Mouse (Mus musculus) heart, postnatal 0 days (tissue): ENCODE results near the gene Meis2. TPM values are rescaled to one million over a fixed set of nuclear protein-coding genes. Genes with fewer than 3 reads are reported as not detected.

Source experiments
- ATAC-seq: fragments of 200-750 bp; cut with Nextera tagmentation; 2 replicates; pipeline ENCODE4 v1.8.0; 2017; ENCODE audit warnings: low read depth, moderate number of reproducible peaks, moderate library complexity; ENCODE audit not compliant: insufficient read depth
- DNase-seq: peaks from one replicate; pipeline ENCODE4 v3.0.0-alpha.2; 2016; ENCODE audit warnings: low spot score
- H3K27ac ChIP-seq: fragments of 300-500 bp; sonication (generic); 2 replicates; pipeline ENCODE4 v1.5.1; 2014; ENCODE audit warnings: low read depth, mild to moderate bottlenecking
- H3K27me3 ChIP-seq: fragments of 300-500 bp; sonication (generic); 2 replicates; pipeline ENCODE4 v1.6.1; 2014; ENCODE audit warnings: low read length, mixed read lengths; ENCODE audit not compliant: control insufficient read depth, insufficient read depth
- H3K36me3 ChIP-seq: fragments of 300-500 bp; sonication (generic); replicated peaks from 2 replicates; pipeline ENCODE4 v1.6.1; 2014; ENCODE audit warnings: low read length, mixed read lengths; ENCODE audit not compliant: control insufficient read depth, insufficient read depth
- H3K4me1 ChIP-seq: fragments of 300-500 bp; sonication (generic); 2 replicates; pipeline ENCODE4 v1.6.1; 2014; ENCODE audit warnings: antibody characterized with exemption; ENCODE audit not compliant: control insufficient read depth, insufficient read depth
- H3K4me2 ChIP-seq: fragments of 300-500 bp; sonication (generic); 2 replicates; pipeline ENCODE4 v1.6.1; 2014; ENCODE audit warnings: low read depth, mild to moderate bottlenecking, low read length, moderate library complexity
- H3K4me3 ChIP-seq: fragments of 300-500 bp; sonication (generic); 2 replicates; pipeline ENCODE4 v1.5.1; 2014; ENCODE audit warnings: low read depth, low read length
- H3K9ac ChIP-seq: fragments of 300-500 bp; sonication (generic); replicated peaks from 2 replicates; pipeline ENCODE4 v1.6.1; 2014; ENCODE audit warnings: low read depth, low read length, mixed read lengths
- H3K9me3 ChIP-seq: fragments of 300-500 bp; sonication (generic); replicated peaks from 2 replicates; pipeline ENCODE4 v1.6.1; 2016; ENCODE audit warnings: low read length; ENCODE audit not compliant: control insufficient read depth
- CTCF ChIP-seq: IDR thresholded peaks from 2 replicates; pipeline ENCODE4 v1.5.1; 2016; ENCODE audit warnings: antibody characterized with exemption, control low read depth, low read depth
- EP300 ChIP-seq: IDR thresholded peaks from 2 replicates; pipeline ENCODE4 v1.6.1; 2016; ENCODE audit warnings: antibody characterized with exemption, low read depth
- WGBS: fragments of 180-500 bp; shearing (Covaris S2); extraction: QIAGEN DNeasy Blood & Tissue Kit; methylation state at CpG from one replicate; pipeline ENCODE4 v1.1.7; 2014; 5-methylcytosine and 5-hydroxymethylcytosine counted together
- polyA plus RNA-seq: library from polyadenylated mRNA; unstranded; fragments of >200 nt; fragmentation: Nextera tagmentation; extraction: Ambion mirVana; gene quantifications from 2 replicates; pipeline ENCODE4 v1.2.1, GENCODE M21; 2015
- total RNA-seq: library from RNA; depleted of rRNA; stranded (reverse); fragments of >200 nt; gene quantifications from 2 replicates; pipeline ENCODE4 v1.2.3, GENCODE M21; 2014; ENCODE audit warnings: low replicate concordance

Meis2 gene
- total and polyA plus RNA-seq, 2 experiments from 2014 or later = 15.4 to 42.2 TPM

DNA sequence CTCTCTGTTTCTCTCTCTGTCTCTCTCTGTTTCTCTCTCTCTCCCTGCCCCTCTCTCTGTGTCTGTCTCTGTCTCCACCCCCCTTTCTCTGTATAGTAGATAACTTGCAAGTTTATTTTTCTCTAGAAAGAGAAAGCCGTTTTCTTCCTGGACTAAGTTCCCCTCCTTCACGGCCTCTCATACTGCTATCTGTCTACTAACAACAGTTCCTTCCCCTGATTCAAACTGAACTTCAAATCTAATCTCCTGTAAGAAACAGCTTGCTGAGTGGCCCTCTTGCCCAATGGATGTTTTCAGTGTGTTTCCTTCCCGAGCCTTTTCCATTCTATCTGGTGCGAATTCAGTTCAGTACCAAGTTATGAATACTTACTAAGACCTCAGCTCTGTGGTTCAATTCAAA is 155.4 kb downstream of the Meis2 start:
- no peak for TF ChIP-seq CTCF
- TF ChIP-seq EP300 = no peak
- Histone ChIP-seq H3K4me3 (no peak overlapping the region), H3K4me1 (peaks cover 11% of the 10 kb centered on the region; the same call in 1 of the 2 replicates), H3K9ac (no peak overlapping the region), H3K9me3 (no peaks in the 10 kb centered on the region), H3K27ac (no peak overlapping the region), H3K27me3 (no peaks in the 10 kb centered on the region), H3K36me3 (no peaks in the 10 kb centered on the region), H3K4me2 (no peak overlapping the region)
- DNase-seq = no peak
- 43% methylated on average over 4 of the region's 4 CpGs for WGBS
- ATAC-seq = no peak

DNA sequence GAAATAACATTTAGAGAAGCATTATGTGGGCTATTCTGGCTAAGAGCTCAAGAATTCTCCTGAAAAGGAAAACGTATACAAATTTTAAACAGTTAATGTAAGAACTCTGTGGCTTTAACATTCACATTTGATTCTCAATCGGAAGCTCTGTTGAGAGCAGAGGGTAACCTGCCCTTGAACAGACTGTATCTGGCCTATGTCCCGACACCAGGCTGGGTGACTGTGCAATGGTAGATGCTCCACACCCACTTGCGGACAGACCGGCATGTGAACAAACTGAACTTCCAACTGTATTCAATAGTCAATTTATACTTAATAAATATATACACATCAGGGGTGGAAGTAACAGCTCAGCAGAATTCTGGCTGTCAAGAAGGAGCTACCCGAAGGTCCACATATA is 164.6 kb downstream of the Meis2 start:
- Histone ChIP-seq H3K9ac (no peak overlapping the region), H3K27me3 (no peaks in the 10 kb centered on the region), H3K4me3 (no peak overlapping the region), H3K27ac (peak overlapping the region; percentile 40), H3K4me1 (peaks cover 22% of the 10 kb centered on the region), H3K9me3 (no peaks in the 10 kb centered on the region), H3K36me3 (no peaks in the 10 kb centered on the region), H3K4me2 (no peak overlapping the region)
- ATAC-seq = peak; percentile 78
- 46% methylated on average over 6 of the region's 6 CpGs for WGBS
- TF ChIP-seq CTCF (no peak), EP300 (no peak)
- DNase-seq = no peak

DNA sequence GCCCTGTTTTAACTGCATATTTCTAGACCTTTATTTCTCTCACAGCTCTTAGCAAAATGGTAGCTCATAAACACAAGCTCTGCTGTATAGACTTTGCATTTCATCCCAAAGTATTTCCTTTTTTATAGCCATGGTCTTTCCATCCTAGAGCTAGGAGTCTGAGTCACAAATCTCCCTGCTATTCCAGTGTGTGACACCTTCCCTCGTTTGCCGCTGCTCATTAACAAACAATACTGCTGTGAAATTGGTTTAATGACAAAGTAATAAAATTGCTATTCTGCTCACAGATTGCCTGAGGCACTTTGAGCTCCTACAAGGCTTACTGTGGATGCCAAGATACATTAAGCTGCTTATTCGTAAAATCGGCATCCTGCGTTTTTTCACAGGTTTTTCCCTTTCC is 168.1 kb downstream of the Meis2 start:
- no peak for DNase-seq
- Histone ChIP-seq H3K27ac (no peak overlapping the region), H3K9ac (no peak overlapping the region), H3K4me2 (no peak overlapping the region), H3K9me3 (no peaks in the 10 kb centered on the region), H3K36me3 (no peaks in the 10 kb centered on the region), H3K4me3 (no peak overlapping the region), H3K4me1 (peaks cover 34% of the 10 kb centered on the region), H3K27me3 (no peaks in the 10 kb centered on the region)
- 68% methylated on average over 5 of the region's 5 CpGs for WGBS
- no peak for ATAC-seq
- TF ChIP-seq CTCF (no peak), EP300 (no peak)

DNA sequence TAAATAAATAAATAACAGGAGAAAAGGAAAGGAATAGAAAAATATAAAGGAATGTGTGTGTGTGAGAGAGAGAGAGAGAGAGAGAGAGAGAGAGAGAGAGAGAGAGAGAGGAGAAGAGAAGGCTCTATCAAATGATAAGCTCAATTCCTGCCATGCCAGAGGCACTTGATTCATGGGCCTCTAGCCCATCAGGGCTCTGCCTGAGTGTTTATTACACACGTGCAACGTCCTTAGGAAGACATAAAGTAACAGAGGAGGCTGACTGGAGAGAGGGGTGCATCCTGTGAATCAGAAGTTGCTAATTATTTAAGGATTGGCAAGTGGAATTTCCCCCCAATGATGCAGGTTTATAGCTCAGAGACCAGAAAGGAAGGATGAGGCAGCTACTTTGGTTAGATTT is 168.6 kb downstream of the Meis2 start:
- Histone ChIP-seq H3K27ac (no peak overlapping the region), H3K4me2 (no peak overlapping the region), H3K36me3 (no peaks in the 10 kb centered on the region), H3K9me3 (no peaks in the 10 kb centered on the region), H3K4me3 (no peak overlapping the region), H3K4me1 (peaks cover 34% of the 10 kb centered on the region), H3K27me3 (no peaks in the 10 kb centered on the region), H3K9ac (no peak overlapping the region)
- no peak for TF ChIP-seq CTCF
- TF ChIP-seq EP300 = no peak
- ATAC-seq (0 out of 2 replicates have a peak, but pooled peaks have one; percentile 57), DNase-seq (no peak)
- 13% methylated on average over 2 of the region's 2 CpGs for WGBS

DNA sequence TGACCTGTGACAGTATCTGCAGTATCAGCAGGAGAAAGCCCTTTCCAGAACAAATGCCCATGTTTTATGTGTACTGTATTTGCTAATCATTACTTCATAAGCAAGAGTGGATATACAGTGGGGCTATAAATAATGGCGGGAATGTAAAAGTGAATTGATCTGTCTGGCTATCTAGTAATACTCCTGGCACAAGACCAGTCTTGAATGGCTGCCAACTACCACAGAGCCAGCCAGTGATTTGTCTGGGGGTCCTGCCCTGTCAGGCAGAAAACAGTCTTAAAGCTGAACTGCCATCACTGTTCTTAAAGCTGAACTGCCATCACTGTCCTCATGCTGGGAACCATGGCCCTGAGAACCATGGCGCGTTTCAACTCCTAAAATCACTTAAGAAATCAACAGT is 169.9 kb downstream of the Meis2 start:
- Histone ChIP-seq H3K4me3 (no peak overlapping the region), H3K27me3 (no peaks in the 10 kb centered on the region), H3K36me3 (no peaks in the 10 kb centered on the region), H3K4me1 (peaks cover 24% of the 10 kb centered on the region), H3K9me3 (no peaks in the 10 kb centered on the region), H3K4me2 (no peak overlapping the region), H3K27ac (peak overlapping the region; percentile 13; the same call in 1 of the 2 replicates), H3K9ac (no peak overlapping the region)
- ATAC-seq (peak; percentile 33; the same call in 1 of the 2 replicates), DNase-seq (no peak)
- 53% methylated on average over 3 of the region's 3 CpGs for WGBS
- TF ChIP-seq EP300 (no peak), CTCF (no peak)

DNA sequence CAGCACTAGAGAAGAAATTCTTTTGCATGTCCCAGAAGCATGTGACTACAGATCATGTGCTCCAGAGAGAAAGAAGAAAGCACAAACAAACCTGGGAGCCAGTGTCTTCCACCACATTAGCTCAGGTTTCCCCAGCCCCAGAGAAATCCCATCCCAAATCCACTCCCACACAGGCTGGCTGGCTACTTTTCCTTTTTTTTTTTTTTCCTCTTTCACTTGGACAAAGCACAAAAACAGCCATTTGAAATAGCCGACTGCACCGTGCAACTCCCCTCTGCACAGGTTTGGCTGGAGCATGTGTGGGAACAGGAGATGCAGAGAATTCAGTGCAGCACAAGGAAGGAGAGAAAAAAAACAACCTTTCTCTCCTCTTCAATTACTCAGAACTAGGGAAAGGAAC is 170.4 kb downstream of the Meis2 start:
- no peak overlapping the region for H3K9ac ChIP-seq
- H3K4me1 ChIP-seq = peaks cover 20% of the 10 kb centered on the region
- H3K36me3 ChIP-seq = no peaks in the 10 kb centered on the region
- ATAC-seq (no peak), DNase-seq (no peak)
- peak overlapping the region; percentile 13; the same call in 1 of the 2 replicates for H3K27ac ChIP-seq
- H3K27me3 ChIP-seq = no peaks in the 10 kb centered on the region
- 11% methylated on average over 2 of the region's 2 CpGs for WGBS
- TF ChIP-seq EP300 (no peak), CTCF (no peak)
- no peak overlapping the region for H3K4me2 ChIP-seq
- no peaks in the 10 kb centered on the region for H3K9me3 ChIP-seq
- H3K4me3 ChIP-seq = no peak overlapping the region
